Mouse (Mus musculus) heart, postnatal 4 days (tissue): ENCODE data around the gene Tbx10. TPM values are rescaled to one million over a fixed set of nuclear protein-coding genes. Genes with fewer than 3 reads are reported as not detected.
A peak's percentile ranks its signal among the peaks of the same experiment; 100 is the strongest.
"Not testable (repeated sequence)": the region's sequence is repeated elsewhere in the genome, so short reads cannot be mapped to it uniquely, and the experiment has no call there.

Source experiments
- DNase-seq: peaks from one replicate; pipeline ENCODE4 v3.0.0; 2021
- total RNA-seq, 2 experiments: library from RNA; stranded (reverse); gene quantifications; 2 replicates each; pipeline ENCODE4 v1.2.3; 2021

Gene Tbx10
- not detected for total RNA-seq

DNA sequence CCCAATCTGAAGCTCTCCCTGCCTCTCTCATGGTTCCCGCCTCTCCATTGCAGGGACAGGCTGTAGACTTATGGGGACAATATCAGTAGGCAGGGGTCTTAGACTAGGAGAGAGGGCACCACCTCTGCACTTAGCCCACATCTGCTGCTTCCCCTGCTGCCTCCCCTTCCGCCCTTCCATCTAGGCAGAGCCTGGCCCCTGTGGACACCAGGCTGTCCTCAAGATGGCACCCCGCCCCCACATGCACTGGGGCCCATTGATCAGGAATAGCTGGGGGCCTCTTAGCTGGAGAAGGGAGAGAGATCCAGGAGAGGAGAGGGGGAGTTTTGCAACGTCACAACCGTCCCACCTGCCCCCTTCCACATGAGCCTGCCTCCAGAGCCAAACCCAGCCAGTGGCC is at the start of gene Tbx10:
Gene Tbx10, plus strand, starts transcription at position 337 of the 400 bp plus-strand sequence.
- no peak for DNase-seq

DNA sequence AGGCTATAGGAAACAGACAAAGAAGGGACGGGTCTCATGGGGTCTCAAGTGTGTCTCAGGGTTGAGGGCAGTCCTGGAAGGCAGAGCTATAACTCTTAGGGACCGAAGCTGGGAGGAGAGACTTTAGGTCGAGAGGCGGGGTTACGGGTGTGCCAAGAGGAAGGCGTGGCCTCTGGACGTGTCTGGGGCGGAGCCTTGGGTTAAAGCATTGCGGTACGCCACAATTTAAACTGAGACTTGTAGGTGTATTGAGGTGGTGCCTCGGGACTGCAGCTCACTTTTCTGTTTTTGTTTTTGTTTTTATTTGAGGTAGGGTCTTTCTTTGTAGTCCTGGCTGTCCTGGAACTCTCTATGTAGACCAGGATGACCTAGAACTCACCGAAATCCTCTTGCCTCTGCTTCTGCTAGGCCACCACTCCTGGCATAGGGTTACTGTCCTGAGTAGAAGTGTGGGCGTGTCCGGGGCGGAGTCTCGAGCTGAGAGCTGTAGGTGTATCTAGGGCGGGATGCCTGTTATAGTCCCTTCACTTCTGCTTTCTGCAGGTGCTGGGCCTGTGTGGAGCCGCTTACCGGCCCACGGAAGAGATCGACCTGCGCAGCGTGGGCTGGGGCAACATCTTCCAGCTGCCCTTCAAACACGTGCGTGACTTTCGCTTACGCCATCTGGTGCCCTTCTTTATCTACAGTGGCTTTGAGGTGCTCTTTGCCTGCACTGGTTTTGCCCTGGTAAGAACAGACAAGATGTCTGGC is 49.4 kb upstream of the Tbx10 start:
- DNase-seq = no peak

DNA sequence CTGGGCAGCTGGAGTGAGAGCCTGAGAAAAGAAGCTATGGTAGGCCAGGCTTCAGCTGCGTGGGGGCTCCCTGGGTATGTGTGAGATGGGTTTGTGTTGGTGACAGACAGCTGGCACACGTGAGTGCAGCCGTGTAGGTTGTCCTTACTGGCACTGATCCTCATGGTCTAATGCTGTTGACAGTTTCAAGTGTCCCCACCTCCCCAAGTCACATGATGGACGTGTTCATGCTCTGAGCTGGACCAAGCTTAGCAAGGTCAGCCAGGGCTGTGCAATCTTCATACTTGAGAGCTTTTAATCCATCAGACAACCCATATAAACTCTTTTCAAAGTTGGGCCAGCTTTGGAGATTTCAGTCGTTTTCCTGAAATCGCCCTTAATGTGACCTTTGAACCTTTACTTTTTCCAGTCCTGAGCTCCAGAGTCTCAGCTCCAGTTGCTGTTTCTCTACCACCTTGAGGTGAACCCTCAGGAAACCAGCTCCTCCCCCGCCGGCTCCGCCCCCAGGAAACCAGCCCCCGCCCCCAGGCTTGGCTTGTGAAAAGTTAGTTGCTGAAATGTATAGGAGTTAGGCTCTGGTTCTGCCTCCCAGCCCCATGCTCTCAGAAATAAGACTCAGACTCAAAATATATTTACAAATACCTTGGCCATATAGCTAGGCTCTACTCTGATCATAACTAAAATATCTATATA is 46.5 kb upstream of the Tbx10 start:
- peak; percentile 53 for DNase-seq

DNA sequence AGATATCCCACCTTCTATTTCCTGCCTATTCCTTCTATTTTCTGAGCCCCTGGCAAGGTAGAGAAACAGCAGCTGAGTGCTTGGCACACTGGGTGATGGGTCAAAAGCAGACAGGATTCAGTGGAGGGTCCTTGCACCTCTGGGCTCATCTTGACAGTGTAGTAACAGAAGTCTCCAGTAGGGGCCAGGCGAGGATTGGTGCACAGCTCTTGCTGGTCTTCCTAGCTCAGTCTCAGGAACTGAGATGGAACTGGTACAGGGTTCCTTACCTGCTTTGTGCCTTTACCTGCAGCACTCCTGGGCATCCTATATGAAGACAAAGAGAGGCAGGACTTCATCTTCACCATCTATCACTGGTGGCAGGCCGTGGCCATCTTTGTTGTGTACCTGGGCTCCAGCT is 45.8 kb upstream of the Tbx10 start:
- peak; percentile 84 for DNase-seq

DNA sequence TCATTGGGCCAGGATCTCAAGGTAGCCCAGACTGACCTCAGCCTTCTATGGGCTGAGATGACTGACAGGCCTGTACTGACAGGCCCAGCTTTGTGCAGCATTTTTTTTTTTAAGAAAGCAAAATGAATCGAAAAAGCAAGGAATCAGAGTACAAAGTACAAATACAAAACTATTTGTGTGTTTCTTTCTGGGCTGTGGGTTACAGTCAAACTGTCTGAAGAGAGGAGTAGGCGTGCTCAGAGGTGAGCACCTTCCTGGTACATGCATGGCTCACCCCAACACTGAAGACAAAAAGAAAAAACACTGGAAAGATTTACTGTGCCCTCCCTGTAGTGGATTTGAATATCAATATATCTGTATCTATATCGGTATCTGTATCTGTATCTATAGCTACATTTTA is 44.7 kb upstream of the Tbx10 start:
- DNase-seq = no peak

DNA sequence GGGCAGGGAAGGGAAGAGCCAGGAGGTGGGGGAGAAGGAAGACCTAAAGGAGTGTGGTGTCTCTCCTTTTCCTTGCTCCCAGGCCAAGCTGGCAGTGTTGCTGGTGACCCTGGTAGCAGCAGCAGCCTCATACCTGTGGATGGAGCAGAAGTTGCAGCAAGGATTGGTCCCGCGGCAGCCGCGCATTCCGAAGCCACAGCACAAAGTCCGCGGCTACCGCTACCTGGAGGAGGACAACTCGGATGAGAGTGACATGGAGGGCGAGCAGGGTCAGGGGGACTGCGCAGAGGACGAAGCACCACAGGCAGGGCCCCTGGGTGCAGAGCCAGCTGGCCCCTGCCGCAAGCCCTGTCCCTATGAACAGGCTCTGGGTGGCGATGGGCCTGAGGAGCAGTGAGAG is 44.0 kb upstream of the Tbx10 start:
- no peak for DNase-seq

DNA sequence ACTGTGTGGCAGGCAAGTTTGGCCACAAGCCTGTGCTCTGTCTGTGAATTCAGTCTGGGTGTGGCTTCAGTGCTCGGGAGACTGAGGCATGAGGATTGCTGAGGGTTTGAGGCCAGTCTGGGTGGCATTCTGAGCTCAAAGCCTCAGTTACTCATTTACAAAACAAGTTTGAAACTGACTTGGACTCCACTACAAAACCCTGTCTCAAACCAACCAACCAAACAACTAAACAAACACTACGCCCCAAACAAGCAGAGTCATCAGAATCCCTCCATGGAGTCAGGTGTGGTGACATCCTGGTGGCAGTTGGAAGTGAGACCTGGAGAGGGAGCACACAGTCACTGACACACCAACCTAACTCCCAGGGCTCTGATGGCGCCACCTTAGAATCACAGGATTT is 42.2 kb upstream of the Tbx10 start:
- no peak for DNase-seq

DNA sequence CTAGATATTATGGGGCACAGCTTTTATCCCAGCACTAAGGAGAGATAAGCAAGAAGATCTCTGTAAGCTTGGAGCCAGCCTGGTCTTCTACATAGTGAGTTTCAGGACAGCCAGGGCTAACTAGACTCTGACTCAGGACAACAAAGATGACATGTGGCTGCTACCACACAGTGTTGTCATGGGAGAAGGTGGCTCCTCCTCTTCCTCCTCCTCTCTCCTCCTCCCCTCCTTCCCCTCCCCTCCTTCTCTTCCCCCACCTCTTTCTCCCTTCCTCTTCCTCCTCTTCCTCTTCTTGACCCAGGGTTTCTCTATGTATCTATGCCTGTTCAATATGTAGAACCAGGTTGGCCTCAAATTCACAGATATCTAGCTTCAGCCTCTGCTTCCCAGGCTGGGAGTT is 41.1 kb upstream of the Tbx10 start:
- DNase-seq = no peak

DNA sequence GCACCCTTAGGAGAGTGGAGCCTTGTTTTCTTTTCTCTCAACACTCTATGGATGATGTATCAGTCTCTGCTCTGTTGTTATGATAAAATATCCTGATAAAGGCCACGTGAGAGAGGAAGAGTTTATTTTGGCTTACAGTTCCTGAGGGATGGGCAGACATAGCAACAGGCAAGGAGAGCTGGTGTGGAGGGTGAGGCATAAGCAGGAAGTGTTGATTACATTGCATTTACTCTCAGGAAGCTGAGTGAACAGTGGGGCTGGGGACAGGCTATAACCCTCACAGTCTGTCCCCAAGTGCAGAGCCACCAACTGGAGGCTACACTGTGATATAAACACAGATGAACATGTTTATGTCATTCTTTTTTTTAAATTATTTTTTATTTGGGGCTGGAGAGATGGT is 40.5 kb upstream of the Tbx10 start:
- no peak for DNase-seq

DNA sequence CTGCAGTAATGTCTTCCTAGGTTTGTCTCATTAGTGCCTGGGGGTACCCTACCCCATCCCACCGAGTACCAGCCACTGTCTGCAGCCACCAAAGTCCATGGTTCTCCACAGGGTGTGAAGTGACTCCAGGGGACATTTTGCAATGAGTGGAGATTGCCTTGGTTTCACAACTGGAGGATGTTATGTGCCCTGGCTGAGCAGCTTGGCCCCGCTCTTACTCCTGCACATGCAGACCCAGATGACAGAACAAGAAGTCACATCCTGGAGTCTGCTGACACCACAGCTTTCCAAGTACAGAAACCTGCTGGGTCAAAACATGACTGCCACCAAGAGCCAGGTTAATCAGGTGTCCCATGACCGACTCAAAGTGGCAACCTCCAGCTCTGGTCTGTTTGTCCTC is 37.5 kb upstream of the Tbx10 start:
- no peak for DNase-seq

DNA sequence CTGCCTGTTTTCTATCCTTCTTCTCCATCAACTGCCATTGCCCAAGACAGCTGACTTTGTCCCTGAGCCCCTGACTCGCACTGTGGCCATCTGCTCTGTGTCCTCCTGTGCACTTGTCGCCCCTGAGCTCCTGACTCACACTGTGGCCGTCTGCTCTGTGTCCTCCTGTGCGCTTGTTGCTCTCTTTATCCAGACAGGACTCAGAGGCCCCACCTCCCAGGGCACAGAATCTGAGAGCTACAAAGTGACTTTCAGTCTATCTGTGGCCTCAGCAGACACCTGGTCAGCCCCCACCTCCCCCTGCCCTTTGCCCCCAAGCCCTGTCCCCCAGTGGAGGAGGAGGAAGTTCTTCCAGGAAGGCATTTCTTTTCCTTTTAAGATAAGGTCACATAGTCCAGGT is 36.7 kb upstream of the Tbx10 start:
- no peak for DNase-seq

DNA sequence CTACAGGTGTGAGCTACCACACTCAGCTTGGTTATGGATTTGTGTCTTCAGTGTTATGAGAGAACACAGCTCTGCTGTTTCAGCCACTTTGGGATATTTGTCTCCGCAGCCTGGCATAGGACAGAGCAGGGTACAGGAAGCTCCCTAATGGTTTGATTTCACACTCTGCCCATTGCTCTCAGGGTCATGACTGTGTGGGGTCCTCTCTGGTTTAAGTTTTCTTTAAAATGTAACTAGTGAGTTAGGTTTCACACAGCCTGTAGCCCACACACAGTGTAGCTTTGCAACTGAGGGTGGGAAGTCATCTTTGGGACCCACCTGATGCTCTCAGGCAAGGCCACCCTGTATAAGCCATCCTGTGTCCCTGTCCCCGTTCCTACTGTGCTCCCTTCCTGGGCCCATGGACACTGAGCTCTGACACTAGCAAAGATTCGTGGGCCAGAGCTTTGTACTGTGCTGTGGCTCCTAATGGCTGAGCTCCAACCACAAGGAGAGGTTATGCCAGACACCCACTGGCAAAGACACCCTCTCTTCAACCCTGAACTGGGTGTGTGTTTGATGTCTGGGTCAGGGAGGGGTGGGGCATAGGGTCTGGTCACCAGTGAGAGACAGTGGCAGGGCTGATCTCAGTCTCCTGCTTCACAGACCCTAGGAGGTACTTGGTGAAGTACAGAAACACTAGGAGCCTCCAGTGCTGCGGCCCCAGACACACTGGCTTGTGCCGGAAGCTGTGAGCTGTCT is 35.1 kb upstream of the Tbx10 start:
- DNase-seq = not testable (repeated sequence)

DNA sequence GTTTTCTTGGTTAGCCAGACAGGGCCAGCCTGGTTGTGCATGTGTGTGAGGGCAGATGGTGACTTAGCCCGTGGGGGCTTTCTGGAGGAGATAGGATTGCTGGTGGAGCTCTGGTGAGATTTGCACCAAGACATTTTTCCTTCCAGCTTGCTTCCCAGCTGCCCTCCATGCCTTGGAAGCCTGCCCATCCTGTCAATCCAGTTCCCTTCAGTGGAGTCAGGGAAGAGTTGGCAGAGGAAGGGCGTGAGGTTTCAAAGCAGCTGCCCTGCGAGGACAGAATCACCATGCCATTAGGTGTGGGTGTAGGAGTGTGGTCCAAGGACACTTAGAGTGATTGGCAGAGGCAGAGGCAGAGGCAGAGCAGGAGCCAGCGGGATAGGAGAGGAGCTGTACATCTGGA is 34.1 kb upstream of the Tbx10 start, which contains the start of gene Aldh3b3:
Gene Aldh3b3, plus strand, starts transcription at position 176 of the 400 bp plus-strand sequence.
- peak; percentile 37 for DNase-seq

DNA sequence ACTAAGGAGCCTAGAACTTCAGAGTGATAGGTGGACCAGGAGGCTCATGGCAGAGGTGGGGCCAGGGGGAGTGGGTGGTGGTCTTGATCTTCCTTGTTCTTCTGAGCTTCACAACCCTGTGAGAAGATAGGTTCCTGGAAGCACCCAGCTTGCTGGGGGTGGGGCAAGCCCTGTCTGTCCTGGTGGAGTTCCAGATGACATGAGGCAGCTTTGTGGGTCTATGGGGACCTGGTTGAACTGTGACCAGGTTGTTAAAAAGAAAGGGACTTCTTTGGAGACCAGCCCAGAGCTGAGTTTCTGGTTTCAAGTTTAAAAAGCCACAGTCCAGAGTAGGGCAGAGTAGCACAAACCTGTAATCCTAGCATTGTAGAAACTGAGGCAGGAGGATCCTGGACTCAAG is 33.5 kb upstream of the Tbx10 start:
- no peak for DNase-seq

DNA sequence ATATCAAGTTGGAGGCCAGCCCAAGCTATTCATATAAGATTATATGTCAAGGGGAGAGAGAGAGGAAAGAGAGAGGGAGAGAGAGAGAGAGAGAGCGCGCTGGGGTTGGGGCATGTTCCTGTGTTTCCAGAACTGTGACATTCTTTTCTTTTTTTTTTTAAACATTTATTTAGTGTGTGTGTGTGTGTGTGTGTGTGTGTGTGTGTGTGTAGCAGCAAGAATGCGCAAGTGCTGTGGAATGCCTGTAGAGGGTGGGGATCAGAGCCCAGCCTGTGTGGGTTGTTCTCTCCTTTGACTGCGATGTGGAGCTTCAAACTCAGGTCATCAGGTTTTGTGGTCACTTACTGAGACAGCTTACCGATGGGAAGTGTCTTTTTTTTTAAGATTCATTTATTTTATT is 32.3 kb upstream of the Tbx10 start:
- DNase-seq = no peak

DNA sequence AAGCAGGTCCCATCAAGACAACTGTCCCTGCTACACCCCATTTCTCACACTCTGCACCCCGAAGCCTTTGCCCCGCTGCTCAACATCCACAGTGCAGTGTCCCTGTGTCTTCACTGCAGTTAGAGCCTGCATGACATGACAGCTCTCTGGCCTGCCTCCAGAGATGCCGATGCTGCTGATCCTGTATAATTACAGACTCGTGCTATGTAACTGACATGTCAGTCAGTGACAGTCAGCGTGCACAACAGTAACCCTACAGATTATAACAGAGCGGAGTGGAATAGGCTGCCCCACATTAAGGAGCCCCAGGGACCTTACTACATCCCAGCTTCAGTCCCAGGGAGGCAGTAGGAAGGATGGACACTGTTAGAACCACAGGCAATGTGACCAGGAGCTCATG is 30.7 kb upstream of the Tbx10 start:
- DNase-seq = not testable (repeated sequence)

DNA sequence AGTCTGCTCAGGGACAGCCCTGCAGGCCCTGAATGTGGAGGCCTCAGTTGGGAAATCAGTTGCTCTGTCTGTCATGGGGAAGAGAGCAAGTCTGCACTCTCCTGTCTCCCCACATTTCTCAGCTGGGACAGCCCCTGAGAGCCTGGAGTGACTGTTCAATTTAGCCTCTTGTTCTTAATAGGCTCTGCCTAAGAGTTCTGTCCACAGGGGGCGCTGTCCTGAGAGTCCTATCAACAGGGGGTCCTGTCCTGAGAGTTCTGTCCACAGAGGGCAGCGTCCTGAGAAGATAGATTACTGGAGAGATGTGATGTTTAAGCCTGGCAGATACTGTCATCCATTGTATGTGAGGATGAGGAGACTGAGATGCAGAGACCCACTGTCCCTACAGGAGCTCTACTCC is 30.1 kb upstream of the Tbx10 start:
- peak; percentile 69 for DNase-seq

DNA sequence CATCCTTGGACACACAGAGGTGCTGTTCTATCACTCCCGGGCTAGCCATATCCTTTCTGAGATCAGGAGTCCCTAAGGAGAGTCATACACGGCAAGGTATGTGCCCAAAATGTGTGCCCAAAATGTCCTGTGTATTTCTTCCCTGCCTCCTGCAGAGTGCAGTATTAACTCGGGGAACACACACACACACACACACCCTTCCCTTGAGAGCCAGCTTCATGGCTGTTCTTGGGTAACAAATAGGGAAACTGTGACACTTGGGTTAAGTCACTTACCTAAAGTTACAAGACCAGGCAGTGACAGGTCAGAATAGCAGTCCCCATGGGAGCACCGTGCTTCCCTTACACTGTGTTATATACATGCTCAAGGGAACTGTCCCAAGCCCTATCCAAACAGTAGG is 28.5 kb upstream of the Tbx10 start:
- no peak for DNase-seq

DNA sequence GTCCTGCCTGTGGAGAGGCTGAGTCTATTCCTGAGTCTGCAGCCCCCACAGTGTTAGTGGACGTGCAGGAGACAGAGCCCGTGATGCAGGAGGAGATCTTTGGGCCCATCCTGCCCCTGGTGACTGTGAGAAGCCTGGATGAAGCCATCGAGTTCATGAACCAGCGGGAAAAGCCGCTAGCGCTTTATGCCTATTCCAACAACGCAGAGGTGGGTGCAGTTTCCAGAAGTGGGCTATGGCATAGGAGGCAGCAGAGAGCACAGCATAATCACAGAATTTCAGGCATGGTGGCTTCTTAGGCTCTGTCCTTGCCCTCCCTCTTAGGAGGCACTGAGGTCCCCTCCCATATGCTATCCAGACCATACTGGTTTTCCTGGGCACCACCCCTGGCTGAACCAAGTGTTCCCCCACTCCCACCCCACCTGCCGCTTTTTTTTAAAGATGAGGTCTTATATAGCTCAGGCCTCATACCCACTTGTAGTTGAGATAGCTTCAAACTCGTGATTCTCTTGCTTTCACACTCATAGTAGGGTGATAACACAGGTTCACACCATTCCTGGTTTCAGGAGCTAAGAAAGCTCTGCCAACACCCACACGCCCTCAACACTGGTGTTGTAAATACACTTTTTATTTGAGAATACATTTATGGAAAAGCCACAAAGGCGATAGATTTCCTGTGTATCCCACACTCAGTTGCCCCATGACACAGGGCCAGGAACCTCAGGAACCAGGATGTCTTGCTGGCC is 26.0 kb upstream of the Tbx10 start:
- no peak for DNase-seq

DNA sequence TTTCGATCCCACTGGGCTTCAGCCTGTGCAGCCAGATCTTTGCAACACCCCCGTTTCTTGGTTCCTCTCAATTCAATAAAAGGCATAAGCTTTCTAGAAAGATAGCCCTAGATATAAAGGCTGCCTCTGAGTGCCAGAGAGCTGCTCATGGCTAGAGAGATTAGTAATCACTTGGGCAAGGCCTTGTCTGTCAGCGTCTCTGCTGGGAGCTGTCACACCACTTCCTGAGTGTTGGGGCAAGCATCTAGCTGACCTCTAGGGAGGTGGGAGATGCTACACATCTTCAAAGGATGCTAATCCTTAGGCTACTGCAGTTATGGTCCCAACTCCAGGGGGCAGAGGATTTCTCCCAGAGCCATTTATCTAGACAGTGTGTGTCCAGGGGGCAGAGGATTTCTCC is 25.3 kb upstream of the Tbx10 start:
- DNase-seq = no peak

DNA sequence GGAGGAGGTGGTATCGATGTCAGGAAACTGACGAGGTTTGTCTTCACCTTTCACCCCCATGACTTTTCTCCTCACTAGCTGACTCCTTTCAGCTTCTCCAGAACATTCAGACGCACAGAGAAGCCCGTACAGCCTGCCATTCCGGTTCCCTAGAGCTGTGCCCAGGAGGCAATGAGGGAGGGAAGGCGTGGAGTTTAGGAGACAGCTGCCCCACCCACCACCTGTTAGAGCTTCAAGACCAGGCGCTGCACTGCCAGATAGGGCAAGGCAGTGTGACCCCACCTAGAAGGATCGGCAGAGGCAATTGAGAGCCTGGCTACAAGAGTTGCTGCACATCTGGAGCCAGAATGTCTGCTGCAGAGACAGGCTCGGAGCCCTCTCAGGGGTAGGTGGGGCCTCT is 20.3 kb upstream of the Tbx10 start, which contains the start of gene Aldh3b2:
Gene Aldh3b2, plus strand, starts transcription at position 100 of the 400 bp plus-strand sequence.
- no peak for DNase-seq

DNA sequence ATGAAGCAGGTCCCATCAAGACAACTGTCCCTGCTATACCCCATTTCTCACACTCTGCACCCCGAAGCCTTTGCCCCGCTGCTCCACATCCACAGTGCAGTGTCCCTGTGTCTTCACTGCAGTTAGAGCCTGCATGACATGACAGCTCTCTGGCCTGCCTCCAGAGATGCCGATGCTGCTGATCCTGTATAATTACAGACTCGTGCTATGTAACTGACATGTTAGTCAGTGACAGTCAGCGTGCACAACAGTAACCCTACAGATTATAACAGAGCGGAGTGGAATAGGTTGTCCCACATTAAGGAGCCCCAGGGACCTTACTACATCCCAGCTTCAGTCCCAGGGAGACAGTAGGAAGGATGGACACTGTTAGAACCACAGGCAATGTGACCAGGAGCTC is 17.9 kb upstream of the Tbx10 start:
- not testable (repeated sequence) for DNase-seq

DNA sequence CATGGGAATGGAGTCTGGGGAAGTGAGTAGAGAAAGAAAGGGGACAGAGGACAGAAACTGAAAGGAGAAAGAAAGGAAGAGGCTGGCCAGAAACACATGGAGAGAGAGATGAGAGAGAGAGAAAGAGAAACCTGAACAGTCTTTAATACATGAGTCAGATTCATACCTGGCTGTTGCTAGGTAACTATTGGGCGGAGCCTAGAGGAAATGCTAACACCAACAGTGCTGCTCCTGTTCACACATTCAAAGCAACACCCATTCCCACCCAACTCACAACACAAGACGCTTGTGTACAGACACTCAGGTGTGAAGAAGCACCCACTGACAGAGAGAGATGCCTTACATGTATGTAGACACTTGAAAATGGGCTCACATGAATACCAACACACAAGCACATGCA is 16.7 kb upstream of the Tbx10 start:
- DNase-seq = no peak
